18 mouse cellular contexts compared by ENCODE assay signal in the genomic region with DNA sequence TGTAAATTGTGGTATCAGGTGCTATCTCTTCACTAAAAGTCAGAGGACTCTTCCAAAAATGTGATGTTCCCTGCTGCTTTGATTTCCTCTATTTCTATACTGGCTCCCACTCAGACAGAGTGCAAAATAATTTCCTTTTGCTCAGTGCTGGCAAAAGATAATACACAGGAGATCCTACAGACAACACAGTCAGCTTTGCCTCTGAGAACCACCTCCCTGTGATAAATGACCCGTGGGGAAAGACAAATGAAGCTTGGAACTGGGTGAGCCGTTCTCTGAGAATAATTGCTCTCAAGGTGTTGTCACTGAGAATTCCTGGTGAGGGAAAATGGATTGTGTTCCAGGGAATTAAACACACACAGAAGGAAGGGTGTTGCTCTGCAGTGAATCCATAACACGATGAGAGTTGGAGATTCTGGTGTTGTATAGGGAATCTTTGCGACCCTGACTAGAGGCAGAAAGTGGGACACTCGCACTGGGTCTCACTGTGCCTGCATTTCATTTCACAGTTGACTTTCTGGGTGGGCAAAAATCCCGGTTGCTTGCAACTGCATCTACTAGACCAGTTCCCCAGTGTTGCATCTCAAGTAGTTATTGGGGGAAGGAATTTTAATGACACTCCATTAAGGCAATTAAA.
DNase-seq lines count a peak whose midpoint lies in the region; ATAC-seq lines count a peak whose summit lies in the region.
"Had no signal": no experiment of that assay in that cellular context is flagged by ENCODE, and none has a peak within 500 bp of the region (broad histone marks: within the 10 kb centered on the region; RNA-seq: fewer than 3 reads in every experiment).

No protein-coding gene starts in this region.

- no peaks in the 10 kb centered on the region for H3K4me1 ChIP-seq in hindbrain, embryonic 12.5 days
- no peaks in the 10 kb centered on the region for H3K4me1 ChIP-seq in hindbrain, embryonic 10.5 days (replicated peaks)
- H3K4me1 ChIP-seq in neural tube, embryonic 13.5 days (replicated peaks): peaks cover 8% of the 10 kb centered on the region
- H3K4me1 ChIP-seq: intestine, embryonic 15.5 days had no signal

- H3K36me3 ChIP-seq in hindbrain, embryonic 12.5 days: no peaks in the 10 kb centered on the region
- no peaks in the 10 kb centered on the region for H3K36me3 ChIP-seq in hindbrain, embryonic 10.5 days
- no peaks in the 10 kb centered on the region for H3K36me3 ChIP-seq in neural tube, embryonic 13.5 days
- H3K36me3 ChIP-seq: embryonic facial prominence, embryonic 13.5 days; intestine, embryonic 15.5 days; limb, embryonic 13.5 days had no signal

- no peak for DNase-seq in cerebellum, adult 11 months
- DNase-seq in hindbrain, embryonic 10.5 days (ENCODE audit: low spot score): no peak
- no peak for DNase-seq in neural tube, embryonic 10.5 days (ENCODE audit: extremely low spot score, low spot score)
- peak; percentile 85 for DNase-seq in retina, postnatal 1 day
- DNase-seq in embryo, embryonic 11 days: no peak
- DNase-seq: adrenal gland, adult 8-10 months; gastrocnemius, postnatal 36 days; kidney, postnatal 36 days; layer of hippocampus, adult 9-11 months; thymus, adult 2 months had no signal

- H3K9ac ChIP-seq in hindbrain, embryonic 12.5 days: no peak overlapping the region
- no peak overlapping the region for H3K9ac ChIP-seq in neural tube, embryonic 13.5 days
- H3K9ac ChIP-seq: embryonic facial prominence, embryonic 13.5 days; intestine, embryonic 15.5 days; limb, embryonic 13.5 days; liver, embryonic 14.5 days had no signal

- H3K4me3 ChIP-seq in hindbrain, embryonic 12.5 days: no peak overlapping the region
- no peak overlapping the region for H3K4me3 ChIP-seq in hindbrain, embryonic 10.5 days
- no peak overlapping the region for H3K4me3 ChIP-seq in neural tube, embryonic 13.5 days
- H3K4me3 ChIP-seq: embryonic facial prominence, embryonic 13.5 days; intestine, embryonic 15.5 days; limb, embryonic 13.5 days had no signal

- no peaks in the 10 kb centered on the region for H3K9me3 ChIP-seq in hindbrain, embryonic 12.5 days (replicated peaks)
- H3K9me3 ChIP-seq in hindbrain, embryonic 10.5 days: no peaks in the 10 kb centered on the region
- H3K9me3 ChIP-seq in neural tube, embryonic 13.5 days: peaks cover 6% of the 10 kb centered on the region; the same call in 1 of the 2 replicates
- H3K9me3 ChIP-seq: intestine, embryonic 15.5 days had no signal

- WGBS in hindbrain, embryonic 12.5 days: 47% methylated on average over 6 of the region's 6 CpGs
- WGBS in hindbrain, embryonic 10.5 days: 61% methylated on average over 6 of the region's 6 CpGs
- 20% methylated on average over 6 of the region's 6 CpGs for WGBS in neural tube, embryonic 13.5 days

- H3K27ac ChIP-seq in hindbrain, embryonic 12.5 days: 0 out of 2 replicates have a peak overlapping the region, but pooled peaks have one; percentile 23
- H3K27ac ChIP-seq in hindbrain, embryonic 10.5 days: no peak overlapping the region
- H3K27ac ChIP-seq in neural tube, embryonic 13.5 days (replicated peaks): peak overlapping the region; percentile 69
- H3K27ac ChIP-seq: embryonic facial prominence, embryonic 13.5 days; intestine, embryonic 15.5 days; limb, embryonic 13.5 days; liver, embryonic 14.5 days had no signal

- no peak overlapping the region for H3K4me2 ChIP-seq in hindbrain, embryonic 12.5 days (replicated peaks)
- no peak overlapping the region for H3K4me2 ChIP-seq in neural tube, embryonic 13.5 days
- H3K4me2 ChIP-seq: embryonic facial prominence, embryonic 13.5 days; heart, embryonic 11.5 days; intestine, embryonic 15.5 days; limb, embryonic 13.5 days had no signal

- H3K27me3 ChIP-seq in hindbrain, embryonic 12.5 days: no peaks in the 10 kb centered on the region
- no peaks in the 10 kb centered on the region for H3K27me3 ChIP-seq in hindbrain, embryonic 10.5 days (ENCODE audit: insufficient read depth, poor library complexity, severe bottlenecking)
- H3K27me3 ChIP-seq in neural tube, embryonic 13.5 days: no peaks in the 10 kb centered on the region
- H3K27me3 ChIP-seq: embryonic facial prominence, embryonic 13.5 days; intestine, embryonic 15.5 days; limb, embryonic 13.5 days had no signal

- ATAC-seq in cerebellum, adult (ENCODE audit: insufficient number of reproducible peaks, low FRiP score, low TSS enrichment): peak; percentile 80
- ATAC-seq in hindbrain, embryonic 12.5 days (ENCODE audit: low FRiP score): no peak
- ATAC-seq in neural tube, embryonic 13.5 days (ENCODE audit: low read depth): peak; percentile 36; the same call in 1 of the 2 replicates
- ATAC-seq: intestine, embryonic 15.5 days had no signal
